Mouse (Mus musculus) leukemia stem cell, adult 10-12 weeks (primary cell): ENCODE data around the gene Aatf. TPM values are rescaled to one million over a fixed set of nuclear protein-coding genes. Genes with fewer than 3 reads are reported as not detected.

Experiments
- polyA plus RNA-seq: library from polyadenylated mRNA; stranded (reverse); fragments of >175 nt; gene quantifications from 2 replicates; pipeline ENCODE4 v1.2.3, GENCODE M21; 2012; ENCODE audit warnings: low replicate concordance

Aatf gene
- polyA plus RNA-seq = 16.3 and 16.7 TPM in 2 replicates

GRCm38 (mm10) chr11:84513171-84514116 lies at the start of gene Aatf:
TSS of gene Aatf (minus strand) at chr11:84513522.

GRCm38 (mm10) chr11:84525421-84526274 lies 12.3 kb upstream of the Aatf start, which contains the start of gene Lhx1:
TSS of gene Lhx1 (minus strand) at chr11:84525535.

Other genes starting within 250 kb of the Aatf start
- gene Lhx1, start 12.0 kb upstream of the Aatf start, polyA plus RNA-seq = not detected in 2 replicates